Mouse (Mus musculus): Measurements from ENCODE around the gene Fam168a. TPM values are rescaled to one million over a fixed set of nuclear protein-coding genes. Genes with fewer than 3 reads are reported as not detected.

The Fam168a gene
- polyA plus RNA-seq, 1 experiment, result 158 TPM

- no peak for TF ChIP-seq CTCF (IDR thresholded peaks at IDR 0.05; ENCODE audit: borderline replicate concordance, extremely low read depth, insufficient read depth, insufficient read length)
- no peak for TF ChIP-seq POLR2A (IDR thresholded peaks at IDR 0.05; ENCODE audit: borderline replicate concordance, extremely low read depth, insufficient read depth, insufficient read length, poor library complexity, severe bottlenecking)
- DNase-seq (ENCODE audit: low read depth), result no peak
Measured at GRCm38 (mm10) chr7:100828549-100828948, 122.1 kb downstream of the Fam168a start.

- no peak for DNase-seq (ENCODE audit: low read depth)
- TF ChIP-seq POLR2A (IDR thresholded peaks at IDR 0.05; ENCODE audit: borderline replicate concordance, extremely low read depth, insufficient read depth, insufficient read length, poor library complexity, severe bottlenecking) (no peak), CTCF (IDR thresholded peaks at IDR 0.05; ENCODE audit: borderline replicate concordance, extremely low read depth, insufficient read depth, insufficient read length) (no peak)
Measured at GRCm38 (mm10) chr7:100833859-100834258, 127.4 kb downstream of the Fam168a start.

DNA sequence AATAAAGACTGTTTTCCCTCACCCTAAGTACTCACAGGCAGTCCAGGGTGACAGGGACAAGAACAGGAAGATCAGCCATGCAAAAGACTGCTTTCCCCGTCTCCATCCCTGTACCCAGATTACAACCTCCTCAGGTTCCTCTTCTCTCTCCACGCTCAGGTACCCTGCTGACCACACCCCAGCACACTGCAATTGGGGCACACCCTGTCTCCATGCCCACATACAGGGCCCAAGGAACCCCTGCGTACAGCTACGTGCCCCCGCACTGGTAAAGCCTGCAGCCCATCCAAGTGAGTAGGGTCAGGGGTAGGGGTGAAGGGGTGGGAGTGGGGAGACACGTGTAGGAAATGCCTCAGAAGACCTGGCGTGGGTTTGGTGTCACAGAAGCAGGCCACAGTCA, 128.7 kb downstream of the Fam168a start:
- DNase-seq (ENCODE audit: low read depth), result no peak
- TF ChIP-seq CTCF (IDR thresholded peaks at IDR 0.05; ENCODE audit: borderline replicate concordance, extremely low read depth, insufficient read depth, insufficient read length), result no peak

DNA sequence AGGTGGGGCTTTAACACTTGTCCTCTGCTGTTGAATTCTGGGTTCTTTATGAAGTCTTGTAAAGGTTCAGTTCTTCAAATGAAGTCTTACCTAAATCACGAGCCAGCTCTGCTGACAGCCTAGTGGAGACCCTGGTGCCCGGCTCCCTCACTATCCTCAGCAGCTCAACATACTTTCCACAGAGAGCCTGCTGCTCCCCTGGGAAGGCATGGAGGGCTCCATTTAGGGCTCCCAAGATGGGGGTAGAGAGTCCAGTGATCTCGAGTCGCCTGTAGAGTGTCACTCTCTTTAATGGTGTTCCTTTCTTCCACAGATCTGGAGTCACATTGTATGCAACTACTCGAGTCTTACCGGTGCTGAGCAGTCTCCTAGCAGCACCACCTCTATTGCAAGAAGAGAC, 129.3 kb downstream of the Fam168a start:
- TF ChIP-seq POLR2A (IDR thresholded peaks at IDR 0.05; ENCODE audit: borderline replicate concordance, extremely low read depth, insufficient read depth, insufficient read length, poor library complexity, severe bottlenecking), result no peak
- no peak for TF ChIP-seq CTCF (IDR thresholded peaks at IDR 0.05; ENCODE audit: borderline replicate concordance, extremely low read depth, insufficient read depth, insufficient read length)
- DNase-seq (ENCODE audit: low read depth), result no peak

GRCm38 (mm10) chr7:100836657-100837056, 130.2 kb downstream of the Fam168a start:
- DNase-seq (ENCODE audit: low read depth), result no peak

DNA sequence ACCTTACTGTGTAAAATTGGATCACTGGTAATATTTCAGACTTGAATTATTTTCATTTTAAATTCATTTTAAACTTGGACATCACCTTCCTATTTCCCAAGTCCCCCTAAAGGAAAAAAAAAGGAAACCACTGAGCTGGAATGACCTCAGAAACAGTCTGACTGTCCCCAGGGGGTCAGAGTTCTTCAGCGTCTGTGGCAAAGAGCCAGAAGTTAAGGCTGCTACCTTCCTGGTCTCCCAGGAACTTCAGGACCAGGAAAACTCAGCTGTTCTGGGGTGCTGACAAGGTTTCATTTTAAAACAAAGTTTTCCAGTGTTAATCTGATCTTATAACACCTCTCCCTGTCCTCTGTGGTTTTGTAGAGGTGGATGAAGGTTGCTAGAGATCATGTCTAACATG, 131.3 kb downstream of the Fam168a start:
- DNase-seq (ENCODE audit: low read depth), result no peak
- TF ChIP-seq POLR2A (IDR thresholded peaks at IDR 0.05; ENCODE audit: borderline replicate concordance, extremely low read depth, insufficient read depth, insufficient read length, poor library complexity, severe bottlenecking) (no peak), CTCF (IDR thresholded peaks at IDR 0.05; ENCODE audit: borderline replicate concordance, extremely low read depth, insufficient read depth, insufficient read length) (no peak)

More at GRCm38 (mm10) chr7:100836657-100837056, 130.2 kb downstream of the Fam168a start:
- TF ChIP-seq CTCF (IDR thresholded peaks at IDR 0.05; ENCODE audit: borderline replicate concordance, extremely low read depth, insufficient read depth, insufficient read length) (no peak), POLR2A (IDR thresholded peaks at IDR 0.05; ENCODE audit: borderline replicate concordance, extremely low read depth, insufficient read depth, insufficient read length, poor library complexity, severe bottlenecking) (no peak)

DNA sequence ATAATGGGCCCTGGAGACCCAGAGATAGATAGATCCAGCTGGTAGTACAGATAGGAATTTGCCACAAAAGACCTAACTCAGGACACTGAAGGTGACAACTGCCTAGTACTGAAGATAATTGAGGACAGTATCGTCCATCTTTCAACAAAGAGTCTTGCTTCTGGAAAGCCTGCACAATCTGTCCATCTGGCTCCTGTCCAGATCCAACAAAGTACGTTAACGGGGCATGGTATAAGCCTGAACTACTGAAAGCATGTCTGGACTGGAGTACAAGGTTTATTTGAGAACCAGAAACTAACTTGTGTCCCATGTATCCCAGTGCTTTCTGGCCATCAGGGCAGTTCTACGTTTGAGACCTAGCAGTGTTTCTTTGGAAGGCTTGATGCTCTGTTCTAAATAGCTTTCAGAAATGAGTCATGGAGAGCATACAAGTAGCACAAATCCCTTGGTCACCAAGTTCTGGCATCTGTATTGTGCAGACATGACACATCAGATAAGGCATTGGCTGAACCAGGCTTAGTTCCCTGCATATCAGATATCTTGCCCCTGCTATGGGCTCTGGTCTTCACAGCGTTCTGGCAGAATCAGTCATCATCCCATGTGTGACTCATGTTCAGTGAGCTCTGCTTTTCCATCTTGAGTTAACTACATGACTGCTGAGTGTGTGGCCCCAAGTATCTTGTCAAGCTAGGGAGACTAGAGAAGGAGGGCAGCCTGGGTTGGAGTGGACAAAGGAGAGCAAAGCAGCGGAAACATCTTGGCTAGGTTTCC, 133.4 kb downstream of the Fam168a start:
- TF ChIP-seq POLR2A (IDR thresholded peaks at IDR 0.05; ENCODE audit: borderline replicate concordance, extremely low read depth, insufficient read depth, insufficient read length, poor library complexity, severe bottlenecking) (no peak), CTCF (IDR thresholded peaks at IDR 0.05; ENCODE audit: borderline replicate concordance, extremely low read depth, insufficient read depth, insufficient read length) (no peak)
- peak; percentile 49 for DNase-seq (ENCODE audit: low read depth)

- no peak for DNase-seq (ENCODE audit: low read depth)
- TF ChIP-seq CTCF (IDR thresholded peaks at IDR 0.05; ENCODE audit: borderline replicate concordance, extremely low read depth, insufficient read depth, insufficient read length), result no peak
- TF ChIP-seq POLR2A (IDR thresholded peaks at IDR 0.05; ENCODE audit: borderline replicate concordance, extremely low read depth, insufficient read depth, insufficient read length, poor library complexity, severe bottlenecking), result no peak
Measured at GRCm38 (mm10) chr7:100840906-100841305, 134.5 kb downstream of the Fam168a start.

DNA sequence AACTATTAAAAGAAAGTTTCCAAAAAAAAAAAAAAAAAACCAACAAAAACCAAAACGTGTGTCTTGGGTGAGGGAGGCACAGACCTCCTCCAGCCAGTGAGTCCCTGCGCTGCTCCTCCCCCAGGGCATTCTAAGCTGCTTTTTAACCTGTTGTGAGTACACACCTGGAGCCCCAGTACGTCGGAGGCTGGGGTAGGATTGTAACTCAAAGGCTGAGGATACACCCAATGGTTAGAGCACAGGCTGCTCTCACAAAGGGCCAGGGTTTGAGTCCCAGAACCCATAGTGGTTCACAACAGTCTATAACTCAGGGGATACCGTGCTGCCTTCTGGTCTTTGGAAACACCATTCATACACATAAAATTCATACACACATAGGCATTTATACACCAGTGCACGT, 135.2 kb downstream of the Fam168a start:
- DNase-seq (ENCODE audit: low read depth), result no peak

DNA sequence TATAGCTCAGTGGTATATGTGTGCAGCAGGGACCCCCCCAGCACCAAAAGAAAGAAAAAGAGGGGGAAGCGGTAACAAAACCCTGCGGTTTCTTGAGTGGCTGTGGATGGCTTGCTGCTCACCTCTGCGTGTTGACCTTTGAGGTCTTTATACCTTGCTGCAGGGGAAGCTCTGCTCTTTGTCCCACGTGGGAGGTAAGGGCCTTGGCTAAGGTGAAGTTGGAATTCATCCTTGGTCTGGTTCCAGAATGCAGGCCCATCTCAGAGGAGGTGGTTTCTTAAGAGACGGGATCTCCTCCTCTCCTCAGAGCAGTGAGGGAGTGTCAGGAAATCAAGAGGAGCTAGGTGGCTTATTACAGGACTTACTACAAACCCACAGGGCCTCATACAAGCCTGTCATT, 135.7 kb downstream of the Fam168a start:
- TF ChIP-seq CTCF (IDR thresholded peaks at IDR 0.05; ENCODE audit: borderline replicate concordance, extremely low read depth, insufficient read depth, insufficient read length) (no peak), POLR2A (IDR thresholded peaks at IDR 0.05; ENCODE audit: borderline replicate concordance, extremely low read depth, insufficient read depth, insufficient read length, poor library complexity, severe bottlenecking) (no peak)
- DNase-seq (ENCODE audit: low read depth), result no peak

More for the DNA sequence above, 135.2 kb downstream of the Fam168a start:
- no peak for TF ChIP-seq CTCF (IDR thresholded peaks at IDR 0.05; ENCODE audit: borderline replicate concordance, extremely low read depth, insufficient read depth, insufficient read length)
- TF ChIP-seq POLR2A (IDR thresholded peaks at IDR 0.05; ENCODE audit: borderline replicate concordance, extremely low read depth, insufficient read depth, insufficient read length, poor library complexity, severe bottlenecking), result no peak

DNA sequence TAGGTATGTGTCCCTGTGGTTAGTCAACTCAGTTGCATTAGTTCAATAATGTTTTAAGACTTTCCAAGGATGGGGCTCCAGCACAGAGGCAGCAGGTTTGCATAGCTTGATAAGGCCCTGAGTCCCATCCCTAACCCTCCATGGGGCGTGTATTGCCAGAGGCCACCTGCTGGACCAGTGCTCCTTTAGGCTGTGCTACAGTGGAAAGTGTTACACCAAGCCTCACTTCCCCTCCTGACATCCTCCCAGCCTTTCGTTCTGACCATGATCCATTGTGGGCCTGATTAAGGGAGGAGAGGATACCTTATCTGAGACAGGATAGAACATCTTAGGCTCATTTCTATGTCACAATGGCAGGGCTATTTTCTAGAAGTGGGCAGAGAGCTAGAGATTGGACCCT, 137.4 kb downstream of the Fam168a start:
- TF ChIP-seq CTCF (IDR thresholded peaks at IDR 0.05; ENCODE audit: borderline replicate concordance, extremely low read depth, insufficient read depth, insufficient read length), result no peak
- TF ChIP-seq POLR2A (IDR thresholded peaks at IDR 0.05; ENCODE audit: borderline replicate concordance, extremely low read depth, insufficient read depth, insufficient read length, poor library complexity, severe bottlenecking), result no peak
- DNase-seq (ENCODE audit: low read depth), result no peak

DNA sequence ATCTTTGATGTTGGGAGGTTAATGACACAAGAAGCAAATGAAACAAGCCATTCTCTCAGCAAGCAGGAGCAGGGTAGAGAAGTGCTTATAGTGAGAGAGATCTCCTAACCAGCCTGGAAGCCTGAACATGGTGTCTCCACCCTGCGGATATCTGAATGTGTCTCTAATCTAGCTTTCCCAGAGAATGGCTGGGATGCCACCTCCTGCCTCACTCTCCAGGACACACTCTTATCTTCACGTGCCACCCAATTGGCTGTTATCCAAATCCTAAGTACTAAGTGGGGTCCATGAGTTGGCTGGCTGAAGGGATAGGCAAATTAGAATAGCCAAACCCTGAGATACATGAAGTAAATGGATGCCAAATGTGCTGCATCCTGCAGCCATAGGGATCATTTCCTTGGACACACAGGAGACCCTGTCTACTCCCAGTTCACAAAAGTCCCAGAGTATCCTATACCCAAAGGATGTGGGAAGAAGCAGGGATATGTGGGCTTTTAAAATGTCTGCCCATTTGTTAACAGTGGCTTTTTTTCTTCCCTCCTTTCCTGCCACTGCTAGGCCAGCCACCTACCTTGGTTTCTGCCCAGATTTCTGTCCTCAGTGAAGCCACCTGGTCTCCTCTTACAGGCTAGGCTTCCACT, 138.1 kb downstream of the Fam168a start:
- TF ChIP-seq POLR2A (IDR thresholded peaks at IDR 0.05; ENCODE audit: borderline replicate concordance, extremely low read depth, insufficient read depth, insufficient read length, poor library complexity, severe bottlenecking) (no peak), CTCF (IDR thresholded peaks at IDR 0.05; ENCODE audit: borderline replicate concordance, extremely low read depth, insufficient read depth, insufficient read length) (no peak)
- no peak for DNase-seq (ENCODE audit: low read depth)

All from brain, embryonic 14.5 days (tissue).